Mouse (Mus musculus) lung, postnatal 0 days (tissue): Measurements from ENCODE around the gene Dlg4.

Source experiments
- CTCF ChIP-seq: IDR thresholded peaks from 2 replicates; pipeline ENCODE4 v1.5.1; 2016; ENCODE audit warnings: antibody characterized with exemption, mild to moderate bottlenecking
- EP300 ChIP-seq: IDR thresholded peaks from 2 replicates; pipeline ENCODE4 v1.6.1; 2016; ENCODE audit warnings: antibody characterized with exemption, mild to moderate bottlenecking, control low read depth

- TF ChIP-seq CTCF: no peak
- TF ChIP-seq EP300: no peak
These were observed 46.3 kb downstream of the Dlg4 start for GRCm38 (mm10) chr11:70063053-70063452.
